Mouse (Mus musculus) ovary, postnatal 10 days (tissue): ENCODE measurements around the gene Kbtbd8.

Experiments
- DNase-seq: peaks from one replicate; pipeline ENCODE4 v3.0.0; 2022; ENCODE audit warnings: low spot score

The Kbtbd8 gene

DNA sequence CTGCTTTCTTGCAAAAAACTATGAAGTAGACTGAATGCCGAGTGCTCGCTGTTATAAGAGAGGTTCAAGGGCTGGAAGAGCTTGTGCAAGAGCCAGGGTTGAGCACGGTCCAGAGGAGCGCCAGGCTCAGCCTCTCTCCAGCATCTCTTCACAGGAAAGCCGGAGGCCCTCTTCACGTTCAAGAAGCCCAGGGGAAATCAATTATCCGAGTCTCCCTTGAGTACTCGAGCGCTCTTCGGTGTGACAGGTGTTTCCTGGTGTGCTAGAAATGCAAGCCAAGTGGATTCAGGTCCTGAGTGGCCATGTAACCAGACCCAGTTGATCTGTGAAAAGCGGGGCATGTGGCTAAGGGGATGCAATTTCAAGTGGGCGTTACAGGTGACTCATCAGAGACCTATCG is at the start of gene Kbtbd8:
Gene Kbtbd8, plus strand, starts transcription at position 295 of the 400 bp plus-strand sequence.
- no peak for DNase-seq

DNA sequence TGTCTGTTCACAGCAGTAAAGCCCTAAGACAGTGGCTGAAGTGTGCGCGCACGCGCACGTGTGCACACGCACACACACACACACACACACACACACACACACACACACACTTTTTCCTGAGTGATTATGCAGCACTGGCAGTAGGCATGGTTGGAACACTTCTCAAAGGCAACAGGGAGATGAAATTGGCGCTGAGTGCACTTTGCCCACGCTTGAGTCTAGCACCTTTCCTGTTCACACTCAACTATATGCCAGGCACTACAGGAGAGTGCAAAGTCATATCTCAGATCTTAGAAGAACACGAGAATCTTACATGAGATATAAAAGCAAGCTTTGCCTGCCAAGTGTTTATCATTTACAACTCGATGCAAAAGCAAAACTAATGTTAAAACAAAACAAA is 47.3 kb upstream of the Kbtbd8 start:
- DNase-seq: no peak

DNA sequence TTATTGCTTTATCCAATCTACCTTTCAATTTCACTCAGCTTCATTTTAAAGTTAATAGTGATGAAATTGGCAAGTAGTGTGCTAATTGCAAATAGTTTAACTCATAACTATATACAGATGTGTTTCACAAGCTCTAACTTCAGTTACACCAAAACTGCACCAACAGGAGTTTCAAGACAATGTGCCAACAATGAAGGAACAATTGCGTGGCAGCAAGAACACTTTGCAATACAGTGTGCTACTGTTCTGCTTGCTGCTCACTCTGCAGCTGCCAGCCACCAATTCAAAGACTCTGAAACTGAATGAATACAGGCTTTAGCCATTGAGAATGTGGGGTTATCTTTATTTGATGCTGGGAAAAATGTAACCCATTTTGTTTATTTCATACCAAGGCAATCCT is 31.8 kb upstream of the Kbtbd8 start:
- no peak for DNase-seq

DNA sequence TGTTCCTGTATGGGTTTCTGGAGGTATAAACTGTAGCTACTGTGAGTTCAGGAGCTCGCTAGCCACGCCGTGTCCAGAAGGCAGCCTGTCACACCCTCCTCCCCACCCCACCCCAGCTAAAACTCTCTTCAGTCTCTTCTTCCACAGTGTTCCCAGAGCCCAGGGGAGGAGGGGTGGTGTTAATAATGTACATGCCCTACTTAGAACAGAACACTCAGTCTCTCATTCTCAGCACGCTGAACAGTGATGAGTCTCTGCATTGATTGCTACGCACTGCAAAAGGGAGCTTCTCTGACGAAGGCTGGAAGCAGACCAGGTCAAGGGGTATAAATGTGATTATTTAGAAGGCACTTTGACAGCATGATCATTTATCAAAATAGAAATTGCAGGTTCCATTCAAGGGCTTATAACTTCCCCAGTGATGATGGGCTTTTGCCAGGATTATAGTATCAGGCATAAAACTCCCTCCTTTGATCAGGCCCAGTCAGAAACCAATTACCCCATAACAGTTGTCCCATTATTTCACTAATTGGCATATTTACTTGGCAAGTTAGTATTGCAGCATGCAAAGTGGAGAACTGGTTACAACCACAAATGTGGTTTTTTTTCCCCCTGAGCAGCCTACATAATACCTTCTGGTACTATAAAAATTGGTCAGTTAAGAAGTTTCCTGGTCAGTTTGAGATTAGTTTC is 29.7 kb upstream of the Kbtbd8 start:
- DNase-seq: no peak

DNA sequence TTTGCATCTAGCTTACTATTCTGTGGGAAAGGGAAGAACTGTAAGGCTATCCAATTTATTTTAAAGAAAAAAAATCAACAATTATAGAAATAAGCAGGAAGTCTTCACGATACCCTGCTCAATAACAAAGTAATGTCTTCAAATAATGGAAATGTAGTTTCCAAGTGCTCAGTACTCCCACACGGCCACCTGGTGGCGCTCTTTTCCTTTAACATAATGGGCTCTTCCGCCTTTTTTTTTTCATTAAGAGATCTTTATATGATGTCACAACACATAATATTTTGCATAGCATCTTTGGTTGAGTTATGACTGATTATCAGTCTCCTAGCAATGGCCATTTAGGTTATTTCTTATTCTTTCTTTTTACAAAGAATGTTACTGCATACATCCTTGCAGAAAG is 29.0 kb upstream of the Kbtbd8 start:
- DNase-seq: no peak

DNA sequence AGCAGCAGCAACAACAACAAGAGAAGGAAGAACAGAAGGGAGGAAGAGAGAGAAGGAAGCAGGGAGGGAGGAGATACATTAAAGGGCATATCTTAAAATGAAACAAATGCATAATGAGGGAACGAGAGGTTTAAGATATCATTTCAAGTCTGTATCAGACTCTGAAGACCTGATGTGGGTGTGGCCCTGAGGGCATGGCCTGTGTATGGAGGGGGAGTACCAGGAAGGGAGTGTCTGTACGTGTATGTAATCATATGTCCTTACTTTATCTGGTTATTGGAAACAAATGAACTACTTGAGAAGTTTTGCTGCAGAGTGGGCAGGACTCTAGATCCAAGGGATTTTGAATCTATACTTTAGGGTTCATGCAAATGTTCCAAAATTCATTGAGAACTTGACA is 22.3 kb upstream of the Kbtbd8 start:
- DNase-seq: no peak

DNA sequence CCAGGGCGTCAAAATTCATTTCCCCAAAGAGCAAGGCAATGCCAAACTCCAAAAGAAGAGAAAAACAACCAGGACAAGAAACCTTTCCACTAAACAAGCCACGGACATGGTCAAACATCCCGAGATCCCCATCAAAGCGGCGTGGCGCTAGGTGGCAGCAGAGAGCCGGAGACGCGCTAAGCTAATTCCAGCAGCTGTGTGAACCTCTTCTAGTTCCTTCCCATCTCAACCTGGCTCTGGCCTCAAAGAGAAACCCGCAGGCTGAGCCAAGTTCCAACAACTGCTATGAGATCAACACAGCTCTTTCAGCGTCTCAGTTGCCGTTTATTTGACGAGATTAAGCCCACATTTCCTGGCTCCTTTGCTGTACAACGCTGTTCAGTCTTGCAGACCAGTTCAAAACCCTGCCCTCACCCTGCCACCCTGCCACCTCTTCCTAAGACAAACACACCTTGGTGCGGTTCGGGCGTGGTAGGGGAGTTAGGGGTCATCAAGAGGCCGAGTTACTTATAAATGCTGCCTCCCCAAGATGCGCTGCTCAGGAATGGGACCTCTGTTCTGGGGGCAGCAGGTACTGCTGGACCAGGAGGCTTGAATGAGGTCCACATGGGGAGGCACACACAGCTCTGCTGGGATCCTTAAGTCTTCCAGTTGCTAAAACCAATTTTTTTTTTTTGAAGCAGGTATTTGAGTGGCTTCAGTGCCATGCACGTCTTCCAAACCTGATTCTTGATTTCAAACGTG is 18.5 kb upstream of the Kbtbd8 start:
- peak; percentile 71 for DNase-seq

DNA sequence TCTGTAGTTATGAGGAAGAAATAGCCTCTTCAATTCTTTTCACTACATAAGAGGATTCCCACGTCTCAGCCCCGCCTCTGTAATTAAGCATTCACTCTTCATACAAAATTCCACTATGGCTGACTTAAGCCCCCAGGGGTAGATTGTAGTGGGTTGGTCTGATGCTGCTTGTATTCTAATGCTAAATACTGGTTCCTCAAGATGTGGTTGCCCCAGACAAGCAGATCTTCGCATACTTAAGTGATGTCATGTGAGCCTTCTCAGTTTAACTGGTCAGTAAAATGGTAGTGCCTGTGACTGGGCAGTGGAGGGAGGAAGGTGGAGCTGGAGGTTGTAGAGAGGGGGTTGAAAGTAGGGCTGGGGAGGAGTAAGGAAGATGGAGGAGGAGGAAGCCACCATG is 13.3 kb upstream of the Kbtbd8 start:
- DNase-seq: no peak

DNA sequence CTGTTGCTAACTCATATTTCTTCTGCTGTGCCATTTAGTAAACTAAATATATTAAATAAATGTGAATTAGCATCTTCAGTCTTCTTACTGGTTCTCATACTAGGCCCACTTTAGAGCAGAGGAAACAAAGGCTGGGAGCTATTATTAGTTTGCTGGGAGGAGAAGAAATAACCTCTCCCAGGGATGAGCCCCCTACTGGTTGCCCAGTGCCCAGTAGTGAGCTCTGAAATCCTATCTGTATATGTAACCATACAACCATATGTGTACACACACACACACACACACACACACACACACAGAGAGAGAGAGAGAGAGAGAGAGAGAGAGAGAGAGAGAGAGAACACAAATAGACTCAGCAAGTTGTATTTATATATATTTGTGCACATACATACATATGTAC is 8.6 kb upstream of the Kbtbd8 start:
- DNase-seq: no peak

DNA sequence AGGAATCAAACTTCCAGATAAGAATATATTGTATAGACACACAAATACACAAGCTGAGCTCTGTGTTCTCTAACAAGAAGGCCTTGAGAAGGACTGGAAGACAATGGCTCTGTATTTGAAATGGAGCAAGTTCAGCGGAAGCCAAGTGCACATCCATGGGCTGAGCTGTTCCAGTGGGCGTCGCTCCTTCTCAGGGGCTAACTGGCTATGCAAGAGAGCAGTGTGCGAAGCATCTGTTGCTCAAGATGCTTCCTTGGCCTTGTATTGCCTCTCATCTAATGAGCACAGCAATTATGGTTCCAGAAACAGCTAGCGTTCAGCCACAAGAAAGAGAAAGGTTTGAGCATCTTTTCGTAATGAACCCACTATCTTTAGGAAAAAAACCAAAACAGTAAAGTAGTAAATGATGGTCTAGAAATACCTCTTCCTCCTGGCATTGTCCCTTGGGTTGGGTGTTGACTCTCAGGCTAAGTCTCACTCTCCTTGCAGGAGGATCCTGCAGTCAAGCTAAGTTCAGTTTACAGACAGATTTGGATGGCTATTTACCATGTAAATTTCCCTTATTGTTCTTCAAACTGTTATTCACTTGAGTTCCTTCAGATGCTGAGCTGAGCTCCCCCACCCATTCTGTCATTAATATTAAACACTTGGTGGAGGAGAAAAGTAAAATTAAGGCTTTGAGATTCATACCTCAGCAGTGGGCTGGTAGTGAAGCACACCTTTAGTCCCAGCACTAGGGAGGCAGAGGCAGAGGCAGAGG is 7.2 kb upstream of the Kbtbd8 start:
- DNase-seq: no peak

DNA sequence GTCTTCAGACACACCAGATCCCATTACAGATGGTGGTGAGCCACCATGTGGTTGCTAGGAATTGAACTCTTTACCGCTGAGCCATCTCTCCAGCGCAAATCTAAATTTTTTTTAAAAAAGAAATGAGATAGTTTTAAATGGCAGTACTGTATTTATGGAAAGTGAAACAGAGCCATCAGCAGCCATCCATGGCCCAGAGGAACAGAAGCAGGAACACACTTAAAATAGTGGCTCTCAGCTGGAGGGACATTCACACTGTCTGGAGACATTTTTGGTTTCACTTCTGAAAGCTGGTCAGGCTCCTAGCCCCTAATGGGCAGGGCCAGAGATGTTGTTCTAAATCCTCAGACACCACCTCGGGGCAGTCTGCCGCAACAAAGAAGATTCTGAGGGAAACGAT is 5.0 kb upstream of the Kbtbd8 start:
- no peak for DNase-seq

DNA sequence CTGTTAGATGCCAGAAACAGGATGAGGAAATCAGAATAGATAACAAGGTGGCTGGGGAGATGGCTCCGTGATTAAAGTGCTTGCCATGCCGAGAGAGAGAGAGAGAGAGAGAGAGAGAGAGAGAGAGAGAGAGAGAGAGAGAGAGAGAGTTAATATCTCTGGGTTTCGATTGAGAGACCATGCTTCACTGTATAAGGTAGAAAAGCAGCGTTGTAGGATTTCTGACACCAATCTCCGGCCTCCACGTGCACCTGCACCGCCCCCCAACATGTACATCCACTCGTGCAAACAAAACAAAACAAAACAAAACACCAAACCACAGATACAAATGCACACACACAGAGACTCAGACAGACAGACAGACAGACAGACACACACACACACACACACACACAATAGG is 527 bp upstream of the Kbtbd8 start:
- no peak for DNase-seq

DNA sequence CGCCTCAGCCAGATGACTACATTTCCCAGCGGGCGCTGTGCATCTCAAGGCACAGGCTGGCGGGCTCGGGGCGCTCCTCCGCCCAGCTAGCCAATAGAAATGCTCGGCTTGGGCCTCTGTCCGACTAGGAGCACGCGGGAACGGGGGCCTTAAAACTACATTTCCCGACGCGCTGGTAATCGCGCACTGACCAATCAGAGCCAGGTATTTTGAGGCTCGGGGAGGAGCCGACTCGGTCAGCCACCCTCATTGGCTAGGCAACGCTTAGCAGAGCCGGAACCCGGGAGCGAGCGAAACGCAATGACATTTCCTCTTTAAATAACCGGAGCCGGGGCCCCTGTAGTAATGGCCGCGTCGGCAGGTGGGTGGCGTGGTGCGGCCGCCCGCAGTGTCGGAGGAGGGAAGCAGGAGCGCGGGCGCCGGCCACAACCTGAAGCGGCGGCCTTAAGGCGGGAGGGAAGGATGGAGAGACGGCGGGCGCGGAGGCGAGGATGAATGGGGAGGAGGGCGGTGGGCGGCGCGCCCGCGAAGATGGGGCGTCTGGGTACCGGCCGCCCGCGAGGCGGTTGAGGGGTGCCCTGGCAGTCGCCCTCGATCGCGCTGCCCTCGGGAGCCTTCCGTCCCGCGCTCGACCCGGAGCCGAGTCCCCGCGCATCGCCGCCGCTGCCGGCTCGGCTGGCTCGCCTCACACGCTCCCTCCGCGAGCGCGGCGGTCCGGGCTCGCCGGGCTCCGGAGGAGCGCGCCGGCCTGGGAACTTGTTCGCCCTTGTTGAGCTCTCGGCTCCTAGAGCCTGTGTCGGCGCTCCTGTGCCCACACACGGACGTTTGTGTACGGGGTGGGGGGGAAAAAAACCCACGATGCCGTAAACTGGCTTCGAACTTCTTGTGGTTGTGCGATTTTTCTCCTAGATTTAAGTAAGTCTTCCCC is 838 bp downstream of the Kbtbd8 start:
- peak; percentile 52 for DNase-seq

DNA sequence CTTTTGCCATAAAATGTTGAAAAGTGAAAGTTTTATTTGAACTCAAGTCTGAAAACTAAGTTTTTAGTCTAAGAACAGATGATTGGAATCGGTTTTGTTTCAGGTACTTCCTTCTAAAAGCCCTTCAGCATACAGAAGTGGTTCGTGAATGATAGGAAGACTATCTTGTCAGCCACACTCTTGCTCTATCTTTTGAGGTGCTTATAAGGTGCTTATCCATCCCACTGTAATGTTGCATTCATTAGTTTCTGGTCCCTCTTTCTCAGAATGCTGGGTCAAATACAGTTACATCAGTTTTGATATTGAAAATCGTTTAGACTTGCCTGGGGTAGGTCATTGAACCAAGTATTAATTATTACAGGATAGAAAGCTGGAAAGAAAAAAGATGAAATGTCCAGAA is 2.3 kb downstream of the Kbtbd8 start:
- no peak for DNase-seq

DNA sequence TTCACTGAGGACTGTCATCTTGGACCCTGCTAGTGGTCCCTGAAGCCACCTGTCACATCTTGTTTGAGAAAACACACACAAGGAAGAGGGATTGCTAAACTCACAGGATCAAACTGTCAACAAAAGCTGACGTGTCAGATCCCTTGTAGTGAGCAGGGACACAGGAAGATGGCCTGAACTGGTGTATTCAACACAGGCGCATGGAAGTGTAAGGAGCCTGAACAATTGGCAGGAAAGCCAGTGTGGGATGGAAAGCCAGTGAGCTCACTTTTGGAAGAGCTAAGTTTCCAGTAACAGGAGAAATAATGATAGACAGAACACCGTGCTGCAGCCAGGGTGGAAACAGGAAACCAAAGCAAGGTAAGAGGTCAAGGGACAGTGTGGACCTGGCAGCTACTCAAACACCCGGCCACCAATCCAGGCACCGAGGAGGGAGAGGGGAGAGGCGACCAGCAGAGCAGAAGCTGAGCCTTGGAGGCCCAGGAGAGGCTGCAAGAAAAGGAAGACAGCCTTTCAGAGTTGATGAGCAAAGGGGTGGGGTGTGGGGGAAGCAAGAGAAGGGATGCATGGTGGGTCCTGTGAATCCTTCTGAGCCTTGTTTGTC is 33.0 kb downstream of the Kbtbd8 start:
- no peak for DNase-seq

DNA sequence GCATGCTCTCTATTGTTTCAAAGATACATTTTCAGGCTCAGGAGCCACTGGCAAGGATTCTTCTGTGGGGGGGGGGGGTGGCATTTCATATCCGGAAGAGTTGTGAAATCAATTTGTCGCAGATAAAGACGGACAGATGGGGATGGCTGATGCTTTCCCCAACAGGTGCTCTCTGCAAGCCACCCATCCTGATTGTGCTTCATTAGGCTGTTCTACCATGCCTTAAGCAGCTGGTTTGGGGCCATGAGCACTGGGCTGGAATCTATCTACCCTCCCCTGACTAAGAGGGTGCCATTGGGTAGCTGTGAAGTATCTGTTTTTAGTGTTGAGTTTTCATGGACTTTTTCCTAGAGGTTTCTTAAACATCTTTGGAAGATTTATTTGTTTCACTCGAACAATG is 33.8 kb downstream of the Kbtbd8 start:
- no peak for DNase-seq

DNA sequence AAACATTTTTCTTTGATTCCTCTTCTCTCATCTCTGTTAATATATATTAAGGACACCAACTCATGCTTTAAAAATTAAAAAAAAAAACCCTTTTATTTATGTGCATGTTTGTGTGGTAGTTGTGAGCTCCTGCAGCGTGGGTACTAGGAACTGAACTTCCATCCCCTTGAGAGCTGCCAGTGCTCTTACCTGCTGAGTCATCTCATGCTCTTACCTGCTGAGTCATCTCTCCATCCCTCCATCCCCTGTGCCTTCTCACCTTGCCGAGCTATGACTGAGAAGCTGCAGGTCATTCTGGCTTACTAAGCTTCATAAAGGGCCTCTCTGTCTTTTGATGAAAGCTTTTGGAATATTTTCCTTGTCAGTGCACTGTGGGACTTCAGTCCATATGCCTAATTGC is 34.5 kb downstream of the Kbtbd8 start:
- no peak for DNase-seq

DNA sequence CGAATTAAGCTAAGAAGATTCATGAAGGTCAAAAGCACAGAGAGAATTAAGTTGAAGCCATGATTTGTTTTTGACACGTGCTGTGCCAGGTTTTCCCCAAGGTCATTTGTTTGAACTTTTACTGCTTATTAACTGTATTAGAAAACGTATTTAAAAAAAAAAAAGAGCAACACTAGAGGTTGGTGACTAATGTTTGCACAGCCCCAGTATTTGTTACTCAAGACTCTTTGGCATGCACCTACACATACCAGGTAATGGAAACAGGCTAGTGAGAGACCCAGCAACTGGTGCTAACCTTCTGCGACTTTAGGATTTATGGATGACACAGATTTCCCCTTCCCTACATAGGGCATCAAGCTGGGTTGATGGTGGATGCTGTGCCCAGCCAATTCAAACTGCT is 46.9 kb downstream of the Kbtbd8 start:
- DNase-seq: no peak

DNA sequence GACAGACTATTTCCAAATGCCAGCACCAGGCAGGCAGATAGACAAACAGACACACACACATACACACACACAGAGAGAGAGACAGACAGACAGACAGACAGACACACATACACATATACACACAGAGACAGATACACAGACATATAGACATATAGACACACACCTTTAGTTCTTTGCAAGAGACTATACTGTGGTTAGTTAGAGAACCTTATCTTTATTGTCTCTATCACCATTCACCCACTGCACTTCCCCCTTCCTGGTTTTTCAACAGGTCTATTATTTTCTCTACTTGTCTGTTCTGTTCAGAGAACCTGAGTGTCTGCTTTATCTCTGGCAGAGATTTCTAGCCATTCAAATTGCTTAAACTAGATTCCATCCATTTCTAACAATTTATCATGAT is 48.6 kb downstream of the Kbtbd8 start:
- no peak for DNase-seq

DNA sequence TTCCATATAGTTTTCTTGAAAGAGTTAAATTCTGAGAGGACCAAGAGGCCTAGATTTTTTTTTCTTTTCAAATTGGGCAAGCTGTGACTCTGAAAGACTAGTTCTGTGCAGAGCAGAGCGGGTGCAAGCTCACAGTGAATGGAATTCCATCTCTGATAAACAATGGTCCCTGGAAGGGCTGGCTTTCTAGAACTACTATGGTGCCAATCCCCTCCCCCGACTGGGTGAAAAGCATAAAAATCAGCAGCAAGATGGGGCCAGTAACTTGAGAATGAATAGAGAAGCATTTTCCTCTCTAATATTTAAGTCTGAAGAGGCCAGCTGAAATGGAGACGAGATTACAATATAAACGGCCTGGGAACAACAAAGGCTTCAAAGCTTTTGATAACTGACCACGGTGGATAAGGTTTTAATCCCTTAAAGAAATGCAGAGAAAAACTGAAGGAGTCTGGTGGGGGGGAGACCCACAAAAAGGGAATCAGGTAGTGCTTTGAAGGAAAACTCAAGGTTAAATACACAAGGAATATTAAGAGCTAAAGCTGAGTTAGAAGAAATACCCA is 50.7 kb downstream of the Kbtbd8 start:
- no peak for DNase-seq

DNA sequence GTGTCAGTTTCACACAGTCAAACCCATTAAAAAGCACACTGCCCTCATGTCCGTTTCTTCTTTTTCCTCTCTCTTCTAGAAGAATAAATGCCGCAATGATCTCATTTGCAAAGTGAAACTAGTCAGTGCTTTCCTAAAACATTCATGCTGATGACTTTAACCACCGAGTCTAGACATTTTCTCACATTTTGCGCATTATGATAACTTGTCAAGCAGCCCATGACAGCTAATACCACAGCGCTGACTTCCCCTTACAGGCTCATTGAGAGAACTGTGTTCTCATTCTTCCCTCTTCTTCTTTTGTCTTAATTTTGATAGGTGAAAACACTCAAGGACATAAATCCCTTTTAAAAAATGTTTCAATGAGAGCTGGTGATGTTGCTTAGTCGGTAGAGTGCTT is 52.4 kb downstream of the Kbtbd8 start:
- no peak for DNase-seq
